Mouse (Mus musculus) gastrocnemius, adult 8-10 months (tissue): Measurements from ENCODE around the gene Cdk19. TPM values are rescaled to one million over a fixed set of nuclear protein-coding genes. Genes with fewer than 3 reads are reported as not detected.
"Not testable (repeated sequence)": the region's sequence is repeated elsewhere in the genome, so short reads cannot be mapped to it uniquely, and the experiment has no call there.

Experiments used
- DNase-seq, 2 experiments: peaks; one replicate each; pipeline ENCODE4 v3.0.0; 2022; ENCODE audit warnings: low spot score in 2 of 2
- total RNA-seq, 4 experiments: library from RNA; stranded (reverse); gene quantifications; 2 replicates each; pipeline ENCODE4 v1.2.4; 2022

The Cdk19 gene
- total RNA-seq, 4 experiments from 2014 or later: 6.8 to 35.5 (median 20.0) TPM

DNA sequence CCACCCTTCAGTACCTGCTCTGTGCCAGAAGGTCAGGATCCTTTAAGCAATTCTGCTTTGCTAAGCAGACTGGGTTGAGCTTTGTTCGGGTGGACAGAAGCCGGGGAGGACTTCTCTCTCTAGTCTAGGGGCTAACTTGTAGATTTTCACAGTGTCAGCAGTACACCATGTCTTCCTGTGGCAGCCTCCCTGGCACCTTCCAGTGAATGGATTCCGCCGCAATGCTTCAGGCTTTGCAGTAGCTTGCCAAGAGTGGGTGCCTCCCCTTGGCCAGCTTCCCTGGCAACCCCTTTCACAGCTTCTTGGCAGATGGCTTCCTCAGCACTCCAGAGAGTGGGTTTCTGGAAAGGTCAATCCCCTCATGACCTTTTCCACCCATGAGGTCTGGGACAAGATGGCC, 180.2 kb downstream of the Cdk19 start:
- DNase-seq: no peak

DNA sequence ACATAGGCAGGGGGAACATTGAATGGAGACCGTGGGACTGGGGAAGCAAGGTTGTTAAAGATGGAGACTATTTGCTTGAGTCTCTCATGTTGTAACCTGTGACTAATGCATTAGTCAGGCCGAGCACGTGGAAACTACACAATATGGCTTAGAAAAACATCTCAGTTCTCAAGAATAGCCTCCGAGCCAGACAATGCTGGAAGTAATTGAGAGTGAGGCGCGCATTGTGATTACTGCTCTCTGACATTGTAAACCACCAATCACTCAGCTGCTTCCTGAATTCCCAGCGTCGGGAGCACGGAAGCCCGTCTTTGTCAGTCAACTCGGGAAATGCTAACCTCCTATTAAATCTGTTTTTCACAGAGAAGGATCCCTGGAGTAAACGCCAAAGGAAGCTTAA, 182.2 kb downstream of the Cdk19 start:
- no peak for DNase-seq

DNA sequence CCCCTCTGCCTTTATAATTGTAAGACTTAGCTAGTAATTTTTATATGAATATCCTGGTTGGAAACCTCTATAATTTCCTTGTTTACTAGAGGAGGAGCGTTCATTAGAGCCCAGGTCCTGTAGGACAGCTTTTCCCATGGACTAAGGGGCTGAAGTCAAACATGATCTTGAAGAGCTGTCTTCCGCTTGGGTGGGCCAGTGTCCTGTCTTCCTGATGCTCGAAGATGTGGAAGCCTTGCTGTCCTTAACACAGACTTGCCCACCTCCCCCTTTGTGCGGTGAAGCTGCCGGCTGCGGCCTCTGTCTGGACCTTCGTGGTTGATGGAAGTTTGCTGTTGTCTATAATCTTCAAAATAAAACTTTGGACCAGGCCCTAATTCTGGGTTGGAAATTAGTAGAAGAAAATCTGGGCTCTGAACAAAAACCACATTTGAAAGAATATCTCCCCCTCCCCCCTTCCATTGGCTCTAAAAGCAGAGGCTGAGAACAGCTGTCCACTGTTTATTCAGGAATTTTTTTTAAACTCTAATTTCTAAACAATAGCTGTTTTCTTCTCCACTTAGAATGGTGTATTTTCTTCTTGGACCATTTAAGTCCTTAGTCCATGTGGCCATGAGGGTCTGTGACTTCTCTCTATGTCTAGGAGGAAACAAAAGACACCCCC, 184.1 kb downstream of the Cdk19 start:
- no peak for DNase-seq

DNA sequence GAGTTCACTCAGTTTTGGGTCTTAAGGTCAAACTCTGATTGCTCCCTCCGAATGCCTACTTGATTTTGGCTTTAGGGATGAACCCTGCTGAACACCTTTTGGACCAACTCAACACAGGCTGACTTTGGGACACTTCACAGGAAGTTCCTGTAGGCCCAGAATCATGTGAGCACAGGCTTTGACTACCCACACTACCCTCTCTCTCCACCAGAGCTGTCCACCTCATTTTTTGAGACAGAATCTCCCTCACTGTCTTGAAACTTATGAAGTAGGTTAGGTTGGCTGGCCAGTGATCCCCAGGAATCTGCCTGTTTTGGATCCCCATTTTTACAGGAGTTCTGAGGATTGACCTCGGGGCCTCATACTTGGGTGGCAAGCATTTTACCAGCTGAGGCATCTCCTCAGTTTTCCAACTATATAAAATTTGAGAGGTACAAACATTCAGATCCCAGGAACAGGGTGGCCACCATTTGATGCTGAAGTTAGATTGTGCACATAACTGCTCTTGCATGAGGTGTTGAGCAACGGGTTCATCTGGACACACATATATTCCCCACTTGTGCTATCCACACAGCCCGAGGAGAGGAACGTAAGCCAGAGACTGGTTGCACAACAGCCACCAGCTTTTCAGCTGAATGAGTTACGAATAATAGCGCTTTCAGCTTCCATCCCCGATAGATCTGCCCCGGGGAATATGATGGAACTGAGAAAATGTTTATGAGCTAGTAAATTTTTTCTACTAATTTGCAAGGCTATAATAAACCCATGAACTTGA, 184.9 kb downstream of the Cdk19 start:
- no peak for DNase-seq

DNA sequence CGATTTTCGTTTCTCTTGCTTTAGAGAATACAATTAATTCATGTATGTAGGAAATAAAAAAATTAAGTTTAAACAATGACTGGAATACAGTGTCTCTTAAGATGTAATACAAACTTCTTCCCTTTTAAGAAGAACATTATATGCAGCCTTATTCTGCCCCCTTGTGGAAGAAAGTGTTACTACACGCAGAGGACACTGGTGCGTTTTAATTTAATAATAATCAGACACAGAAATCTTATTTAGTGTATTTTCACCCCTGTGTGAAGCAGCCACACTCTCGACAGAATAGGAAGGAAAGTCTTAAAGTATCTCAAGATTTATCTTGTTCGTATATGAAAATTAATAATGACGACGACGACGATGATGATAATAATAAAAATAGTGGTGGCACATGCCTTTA, 185.6 kb downstream of the Cdk19 start:
- no peak for DNase-seq

DNA sequence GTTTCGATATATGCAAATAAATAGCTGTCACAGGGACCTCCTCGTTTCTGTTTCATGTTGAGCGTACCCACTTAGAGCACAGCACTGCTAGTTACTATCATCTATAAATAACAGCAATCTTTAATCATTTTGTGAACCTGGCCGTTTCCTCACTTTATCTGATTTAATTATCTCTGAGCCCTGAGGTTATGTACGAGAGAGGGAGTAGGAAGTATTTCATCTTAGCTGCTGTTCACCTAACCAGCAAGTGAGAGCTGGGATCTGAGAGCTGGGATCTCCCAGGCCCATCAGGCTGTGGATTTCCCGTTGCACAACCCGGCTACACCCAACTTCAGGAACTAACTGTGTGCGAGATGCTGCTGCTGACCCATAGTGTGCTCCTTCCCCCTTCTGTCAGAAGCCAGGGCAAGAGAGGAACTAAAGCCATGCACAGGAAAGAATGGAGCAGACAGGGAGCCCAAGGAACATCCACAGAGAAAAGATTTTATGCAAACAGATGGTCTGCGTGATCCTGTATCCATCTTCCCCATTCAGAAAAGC, 186.3 kb downstream of the Cdk19 start:
- no peak for DNase-seq

DNA sequence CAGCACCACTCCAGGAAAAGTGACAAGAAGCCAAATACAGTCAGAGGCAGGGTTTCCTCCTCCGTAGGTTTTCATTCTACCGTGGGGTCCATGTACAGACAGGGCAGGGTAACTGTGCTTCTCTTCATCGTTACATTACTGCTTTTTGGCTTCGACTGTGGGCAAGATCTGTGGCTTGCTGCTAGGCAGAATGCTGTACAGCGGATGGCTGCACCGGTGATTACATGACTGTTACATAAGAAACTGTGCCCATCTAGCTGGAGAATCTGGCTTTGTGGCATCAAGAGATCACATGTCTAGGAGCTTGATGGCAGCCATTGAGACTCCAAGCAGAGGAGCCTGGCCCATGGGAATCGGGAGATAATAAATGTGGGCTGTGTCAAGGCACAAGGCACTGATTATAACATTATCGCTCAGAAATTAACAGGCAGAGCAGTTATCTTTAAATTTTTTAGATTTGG, 187.0 kb downstream of the Cdk19 start:
- no peak for DNase-seq

DNA sequence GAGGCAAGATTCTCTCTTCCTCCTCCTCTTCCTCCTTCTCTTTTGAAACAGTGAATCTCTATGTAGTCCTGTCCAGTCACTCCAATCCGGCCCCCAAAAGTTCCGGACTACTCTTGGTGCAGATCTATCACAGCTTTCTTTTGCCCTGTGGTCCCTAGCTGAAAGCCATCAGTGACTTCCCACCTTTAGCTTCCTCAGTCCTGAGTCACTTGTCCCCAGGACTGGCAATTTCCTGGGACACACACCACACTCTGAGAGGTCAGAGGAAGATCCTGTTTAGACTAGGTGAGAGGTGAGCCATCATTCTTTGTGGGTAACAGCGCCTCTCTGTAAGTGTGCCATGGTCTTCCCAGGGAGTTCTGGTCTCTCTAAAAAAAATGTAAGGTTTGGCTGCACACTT, 187.6 kb downstream of the Cdk19 start:
- DNase-seq: no peak

DNA sequence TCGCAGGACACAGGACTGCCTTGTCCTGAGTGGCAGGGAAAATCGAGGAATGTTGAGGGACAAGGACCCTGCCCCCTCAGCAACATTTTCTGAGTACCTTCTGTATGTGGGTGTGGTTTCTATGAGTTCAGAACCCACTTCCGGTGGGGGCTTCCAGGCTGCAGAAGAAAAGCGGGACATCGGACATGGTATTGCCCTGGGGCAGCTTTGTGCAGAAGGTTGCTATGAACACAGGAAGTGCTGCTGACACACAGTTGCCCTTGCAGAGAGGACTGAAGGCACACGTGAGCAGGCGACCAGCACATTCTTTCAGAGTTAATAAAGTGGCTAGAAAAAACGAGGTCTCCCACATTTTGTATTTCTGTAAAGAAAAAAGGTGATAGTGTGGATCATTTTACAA, 188.2 kb downstream of the Cdk19 start:
- no peak for DNase-seq

DNA sequence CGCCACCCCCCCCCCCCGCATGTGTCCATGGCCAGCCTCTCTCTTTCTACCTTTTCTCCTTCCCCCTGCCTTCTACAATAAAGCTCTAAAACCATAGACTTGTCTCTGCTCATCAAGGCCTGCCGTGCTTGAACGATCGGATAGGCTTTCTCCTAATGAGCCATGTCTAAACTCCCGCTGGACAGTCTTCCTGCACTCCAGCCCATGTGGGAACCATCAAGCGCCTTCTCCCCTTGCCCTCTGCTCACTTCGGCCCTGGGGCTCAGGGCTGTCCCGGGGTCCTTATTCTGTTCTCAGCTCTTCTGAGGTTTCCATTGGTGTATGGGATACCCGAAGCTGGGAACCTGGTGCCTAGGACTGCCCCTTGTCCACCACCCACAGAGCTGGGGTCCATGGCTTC, 189.3 kb downstream of the Cdk19 start:
- DNase-seq: no peak

DNA sequence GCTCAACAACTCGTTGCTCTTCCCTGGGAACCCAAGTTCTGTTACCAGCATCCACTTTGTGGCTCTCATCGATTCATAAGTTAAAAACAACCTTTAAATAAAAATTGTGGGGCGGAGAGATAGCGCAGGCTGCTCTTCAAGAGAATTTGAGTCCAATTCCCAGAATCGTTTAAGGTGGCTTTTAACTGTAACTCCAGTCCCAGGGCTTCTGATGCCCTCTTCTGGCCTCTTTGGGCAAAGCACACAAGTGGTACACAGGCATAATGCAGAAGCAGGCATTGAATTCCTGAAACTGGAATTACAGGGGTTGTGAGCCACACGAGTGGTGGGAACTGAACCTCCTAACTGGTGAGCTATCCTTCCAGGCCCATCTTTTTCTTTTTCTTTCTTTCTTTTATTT, 190.3 kb downstream of the Cdk19 start:
- no peak for DNase-seq

DNA sequence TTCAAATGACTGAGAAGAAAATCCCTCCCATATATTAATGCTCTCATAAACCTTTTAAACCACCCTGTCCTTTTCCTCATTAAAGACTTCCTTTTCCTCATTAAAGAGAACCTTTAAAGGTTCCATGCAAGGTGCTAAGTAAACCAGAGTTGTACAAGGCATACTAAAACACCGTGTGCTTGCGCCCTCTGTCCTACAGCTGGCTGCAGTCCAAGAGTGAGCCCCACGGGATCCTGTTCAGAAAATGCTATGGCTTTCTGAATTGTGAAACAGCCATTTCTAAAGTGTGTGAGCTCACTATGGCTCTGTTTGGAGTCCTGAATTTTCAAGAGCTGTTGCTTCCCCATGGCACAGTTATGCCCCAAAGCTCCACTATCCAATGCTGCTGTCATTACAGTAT, 191.3 kb downstream of the Cdk19 start:
- DNase-seq: no peak

DNA sequence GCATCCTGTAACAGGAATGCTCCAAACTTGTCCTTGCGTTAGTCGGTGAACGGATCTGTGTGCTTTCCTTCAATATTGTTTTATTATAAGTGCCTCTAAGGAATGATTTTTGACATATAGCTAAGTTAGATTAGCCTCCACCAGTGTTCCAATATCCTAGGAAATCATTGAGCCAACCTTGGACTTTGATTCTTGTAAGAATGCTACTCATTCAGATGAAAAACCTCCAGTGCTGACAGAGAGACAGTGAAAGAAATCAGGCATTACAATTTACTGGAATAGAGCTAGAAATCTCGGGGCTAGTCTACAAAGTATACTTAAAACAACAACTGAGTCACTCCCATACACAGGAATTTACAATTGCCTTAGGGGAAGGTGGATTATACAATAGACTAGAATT, 193.2 kb downstream of the Cdk19 start:
- not testable (repeated sequence) for DNase-seq

Other genes with a start within 250 kb of the Cdk19 start
- 10 to 100 TPM; 38.7 to 56.1 (median 46.4) TPM for gene Slc16a10, start 197.3 kb upstream of the Cdk19 start, total RNA-seq
- gene Rpf2, start 92.5 kb upstream of the Cdk19 start, total RNA-seq: 10 to 100 TPM; 14.0 to 19.3 (median 18.6) TPM
- 10 to 100 TPM; 19.8 to 32.6 (median 25.5) TPM for gene Gtf3c6, start 81.5 kb upstream of the Cdk19 start, total RNA-seq
- gene Amd1, start 37.4 kb upstream of the Cdk19 start, total RNA-seq: 100 to 1,000 TPM; 105 to 912 (median 433) TPM
- not detected for gene Slc22a16, start 230.8 kb downstream of the Cdk19 start, total RNA-seq